Mouse (Mus musculus): Measurements from ENCODE around the gene Mipep. TPM values are rescaled to one million over a fixed set of nuclear protein-coding genes. Genes with fewer than 3 reads are reported as not detected.

Gene Mipep
- polyA plus RNA-seq, 1 experiment from 2014 or later = 21.3 TPM

DNA sequence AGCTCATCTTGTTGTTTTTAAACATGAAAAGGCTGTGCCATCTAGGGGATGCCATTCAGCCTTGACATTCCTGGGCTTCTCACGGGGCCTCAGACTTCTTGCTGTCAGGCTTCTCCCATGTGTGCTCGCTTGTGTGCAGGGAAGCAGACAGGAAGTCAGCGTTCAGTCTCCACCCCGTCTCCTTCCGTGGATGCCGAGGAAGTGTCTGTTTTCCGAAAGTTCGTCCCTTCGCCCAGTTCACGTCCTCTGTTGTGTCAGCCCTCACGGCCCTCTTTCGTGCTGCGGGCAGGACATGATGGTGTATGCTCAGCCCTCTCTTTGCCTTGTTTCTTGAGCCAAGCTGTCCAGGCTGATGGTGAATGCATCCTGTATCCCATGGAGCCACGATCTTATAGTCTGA lies 65.7 kb downstream of the Mipep start:
- Histone ChIP-seq H3K27ac (replicated peaks; ENCODE audit: low read depth, low read length) (no peak overlapping the region), H3K27me3 (ENCODE audit: control insufficient read depth, insufficient read depth, low read length) (no peaks in the 10 kb centered on the region), H3K36me3 (ENCODE audit: control insufficient read depth, insufficient read depth, low read length) (peaks cover 28% of the 10 kb centered on the region), H3K9ac (replicated peaks; ENCODE audit: low read length) (no peak overlapping the region), H3K4me2 (ENCODE audit: low read length) (no peak overlapping the region), H3K4me3 (replicated peaks; ENCODE audit: low read depth, low read length) (no peak overlapping the region), H3K9me3 (ENCODE audit: control insufficient read depth, low read length) (no peaks in the 10 kb centered on the region), H3K4me1 (ENCODE audit: control insufficient read depth, insufficient read depth, low read length) (peaks cover 7% of the 10 kb centered on the region; the same call in 1 of the 2 replicates)
- DNase-seq = no peak
- ATAC-seq (ENCODE audit: low FRiP score, low TSS enrichment) = no peak
- 91% methylated on average over 14 of the region's 14 CpGs for WGBS

DNA sequence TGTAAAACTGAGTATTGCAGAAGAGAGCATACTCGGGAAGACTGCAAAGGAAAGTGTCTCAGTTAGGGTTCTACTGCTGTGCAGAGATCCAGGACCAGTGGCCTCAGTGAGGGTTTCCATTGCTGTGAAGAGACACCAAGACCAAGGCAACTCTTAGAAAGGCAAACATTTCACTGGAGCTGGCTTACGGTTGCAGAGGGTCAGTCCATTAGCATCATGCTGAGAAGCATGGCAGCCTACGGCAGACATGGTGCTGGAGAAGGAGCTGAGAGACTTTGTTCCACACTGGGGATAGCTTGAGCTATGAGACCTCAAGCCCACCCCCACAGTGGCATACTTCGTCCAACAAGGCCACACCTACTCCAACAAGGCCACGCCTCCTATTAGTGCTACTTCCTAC lies 67.3 kb downstream of the Mipep start:
- no peak overlapping the region for H3K4me2 ChIP-seq (ENCODE audit: low read length)
- no peaks in the 10 kb centered on the region for H3K4me1 ChIP-seq (ENCODE audit: control insufficient read depth, insufficient read depth, low read length)
- H3K36me3 ChIP-seq (ENCODE audit: control insufficient read depth, insufficient read depth, low read length) = peaks cover 25% of the 10 kb centered on the region
- 89% methylated on average over 5 of the region's 5 CpGs for WGBS
- no peaks in the 10 kb centered on the region for H3K9me3 ChIP-seq (ENCODE audit: control insufficient read depth, low read length)
- no peaks in the 10 kb centered on the region for H3K27me3 ChIP-seq (ENCODE audit: control insufficient read depth, insufficient read depth, low read length)
- DNase-seq (no peak), ATAC-seq (ENCODE audit: low FRiP score, low TSS enrichment) (no peak)
- H3K4me3 ChIP-seq (replicated peaks; ENCODE audit: low read depth, low read length) = no peak overlapping the region
- H3K9ac ChIP-seq (replicated peaks; ENCODE audit: low read length) = no peak overlapping the region
- no peak overlapping the region for H3K27ac ChIP-seq (replicated peaks; ENCODE audit: low read depth, low read length)

DNA sequence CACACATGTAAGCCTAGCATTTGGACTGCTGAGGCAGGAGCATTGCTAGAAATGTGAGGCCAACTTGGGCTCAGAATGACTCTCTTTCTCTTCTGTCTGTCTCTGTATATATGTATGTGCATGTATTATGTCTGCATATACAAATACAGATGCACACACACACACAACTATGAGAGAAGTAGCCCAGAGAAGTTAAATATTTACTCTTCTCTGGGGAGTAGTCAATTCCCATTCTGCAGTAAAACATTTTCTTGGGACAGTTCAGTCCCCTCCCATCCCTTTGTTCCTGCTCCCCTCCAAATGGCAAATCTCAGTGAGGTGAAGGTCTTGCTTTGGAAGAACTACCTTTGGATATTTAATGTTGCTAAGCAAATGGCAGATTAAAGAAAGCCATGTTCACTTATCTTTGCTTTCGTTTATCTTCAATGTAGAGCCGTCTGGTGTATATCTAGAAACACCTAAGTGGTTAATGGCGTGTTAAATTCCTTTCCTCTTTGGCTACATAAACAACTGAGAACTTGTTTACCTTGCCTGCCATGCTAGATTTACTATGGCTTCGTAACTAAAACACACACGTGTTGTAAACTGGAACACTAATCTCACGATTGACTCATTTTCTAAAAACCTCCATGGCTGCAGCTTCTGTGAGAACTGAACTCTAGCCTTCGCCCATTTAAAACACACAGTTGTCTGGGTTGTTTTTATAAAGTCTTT lies 72.0 kb downstream of the Mipep start:
- no peaks in the 10 kb centered on the region for H3K9me3 ChIP-seq (ENCODE audit: control insufficient read depth, low read length)
- 91% methylated on average over 7 of the region's 7 CpGs for WGBS
- ATAC-seq (ENCODE audit: low FRiP score, low TSS enrichment) = no peak

DNA sequence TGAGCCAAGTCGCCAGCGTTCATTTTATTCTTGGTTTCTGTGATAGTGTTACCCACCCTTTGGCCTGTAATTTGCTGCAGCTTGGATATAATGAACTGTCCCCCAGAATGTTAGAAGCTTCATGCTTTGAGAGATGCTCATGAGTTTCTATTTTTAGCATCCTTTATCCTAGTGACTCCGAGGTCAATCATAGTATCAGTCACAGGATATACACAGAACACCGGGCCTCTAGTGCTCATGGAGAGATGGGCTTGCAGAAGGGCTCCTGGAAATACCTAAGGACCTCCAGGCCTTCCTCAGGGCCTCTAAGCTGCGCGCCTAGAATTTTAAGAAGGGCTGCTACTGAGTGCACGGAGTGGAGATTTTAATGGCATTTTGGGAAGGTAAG lies 72.5 kb downstream of the Mipep start:
- H3K9me3 ChIP-seq (ENCODE audit: control insufficient read depth, low read length) = no peaks in the 10 kb centered on the region
- H3K4me3 ChIP-seq (replicated peaks; ENCODE audit: low read depth, low read length) = no peak overlapping the region
- no peaks in the 10 kb centered on the region for H3K27me3 ChIP-seq (ENCODE audit: control insufficient read depth, insufficient read depth, low read length)
- DNase-seq (no peak), ATAC-seq (ENCODE audit: low FRiP score, low TSS enrichment) (no peak)
- no peak overlapping the region for H3K4me2 ChIP-seq (ENCODE audit: low read length)
- no peak overlapping the region for H3K27ac ChIP-seq (replicated peaks; ENCODE audit: low read depth, low read length)
- 91% methylated on average over 7 of the region's 7 CpGs for WGBS
- no peaks in the 10 kb centered on the region for H3K4me1 ChIP-seq (ENCODE audit: control insufficient read depth, insufficient read depth, low read length)
- 0 out of 2 replicates have a peak, but pooled peaks cover 2% of the 10 kb centered on the region for H3K36me3 ChIP-seq (ENCODE audit: control insufficient read depth, insufficient read depth, low read length)
- no peak overlapping the region for H3K9ac ChIP-seq (replicated peaks; ENCODE audit: low read length)

More for the DNA sequence above, 72.0 kb downstream of the Mipep start:
- Histone ChIP-seq H3K27me3 (ENCODE audit: control insufficient read depth, insufficient read depth, low read length) (no peaks in the 10 kb centered on the region), H3K36me3 (ENCODE audit: control insufficient read depth, insufficient read depth, low read length) (peaks cover 7% of the 10 kb centered on the region; the same call in 1 of the 2 replicates), H3K4me2 (ENCODE audit: low read length) (no peak overlapping the region), H3K9ac (replicated peaks; ENCODE audit: low read length) (no peak overlapping the region), H3K4me1 (ENCODE audit: control insufficient read depth, insufficient read depth, low read length) (no peaks in the 10 kb centered on the region), H3K27ac (replicated peaks; ENCODE audit: low read depth, low read length) (no peak overlapping the region), H3K4me3 (replicated peaks; ENCODE audit: low read depth, low read length) (no peak overlapping the region)
- DNase-seq = no peak

DNA sequence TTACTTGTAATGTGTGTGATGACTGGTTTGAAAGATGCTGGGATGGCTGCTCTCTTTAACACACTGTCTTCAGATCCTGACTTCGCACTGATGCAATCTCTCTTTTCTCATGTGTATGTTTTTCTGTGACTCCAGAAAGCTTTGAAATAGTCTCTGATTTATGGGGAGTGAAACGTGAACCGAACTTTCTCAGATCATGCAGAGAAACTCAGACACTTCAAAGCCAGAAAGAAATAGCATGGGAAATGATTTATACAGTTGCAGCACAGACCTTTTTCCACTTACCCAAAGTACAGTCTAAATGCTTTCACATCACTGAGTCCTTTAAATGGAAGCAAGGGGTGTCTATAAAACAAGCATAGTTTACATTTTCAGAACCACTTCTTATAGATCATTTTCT lies 79.0 kb downstream of the Mipep start:
- H3K4me1 ChIP-seq (ENCODE audit: control insufficient read depth, insufficient read depth, low read length) = no peaks in the 10 kb centered on the region
- no peak overlapping the region for H3K9ac ChIP-seq (replicated peaks; ENCODE audit: low read length)
- DNase-seq = no peak
- H3K27ac ChIP-seq (replicated peaks; ENCODE audit: low read depth, low read length) = no peak overlapping the region
- H3K4me2 ChIP-seq (ENCODE audit: low read length) = no peak overlapping the region
- WGBS = 82% methylated on average over 3 of the region's 3 CpGs
- H3K9me3 ChIP-seq (ENCODE audit: control insufficient read depth, low read length) = no peaks in the 10 kb centered on the region
- no peaks in the 10 kb centered on the region for H3K36me3 ChIP-seq (ENCODE audit: control insufficient read depth, insufficient read depth, low read length)
- H3K4me3 ChIP-seq (replicated peaks; ENCODE audit: low read depth, low read length) = no peak overlapping the region
- no peak for ATAC-seq (ENCODE audit: low FRiP score, low TSS enrichment)
- H3K27me3 ChIP-seq (ENCODE audit: control insufficient read depth, insufficient read depth, low read length) = no peaks in the 10 kb centered on the region

DNA sequence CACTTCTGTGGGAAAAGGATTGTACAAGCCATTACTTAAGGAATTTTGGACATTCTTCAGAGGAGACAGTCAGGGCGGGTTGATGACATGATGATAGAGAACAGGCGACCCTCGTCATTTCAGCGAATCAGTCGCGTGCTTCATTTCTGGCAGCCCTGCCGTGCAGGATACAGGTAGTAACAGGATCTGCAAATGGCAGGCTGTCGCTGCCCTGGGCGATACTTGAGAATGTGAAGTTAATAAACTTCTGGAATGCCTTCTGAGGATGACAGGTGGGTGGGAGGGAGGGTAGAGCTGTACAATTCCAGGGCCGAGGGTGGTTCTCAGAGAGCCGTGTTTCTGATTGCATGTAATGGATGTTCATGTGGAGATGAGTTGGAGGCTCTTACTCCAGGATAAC lies 82.0 kb downstream of the Mipep start:
- no peak overlapping the region for H3K9ac ChIP-seq (replicated peaks; ENCODE audit: low read length)
- no peaks in the 10 kb centered on the region for H3K9me3 ChIP-seq (ENCODE audit: control insufficient read depth, low read length)
- no peak overlapping the region for H3K4me2 ChIP-seq (ENCODE audit: low read length)
- WGBS = 86% methylated on average over 11 of the region's 11 CpGs
- DNase-seq (no peak), ATAC-seq (ENCODE audit: low FRiP score, low TSS enrichment) (no peak)
- no peaks in the 10 kb centered on the region for H3K27me3 ChIP-seq (ENCODE audit: control insufficient read depth, insufficient read depth, low read length)
- H3K27ac ChIP-seq (replicated peaks; ENCODE audit: low read depth, low read length) = no peak overlapping the region
- no peaks in the 10 kb centered on the region for H3K36me3 ChIP-seq (ENCODE audit: control insufficient read depth, insufficient read depth, low read length)
- no peaks in the 10 kb centered on the region for H3K4me1 ChIP-seq (ENCODE audit: control insufficient read depth, insufficient read depth, low read length)
- H3K4me3 ChIP-seq (replicated peaks; ENCODE audit: low read depth, low read length) = no peak overlapping the region

DNA sequence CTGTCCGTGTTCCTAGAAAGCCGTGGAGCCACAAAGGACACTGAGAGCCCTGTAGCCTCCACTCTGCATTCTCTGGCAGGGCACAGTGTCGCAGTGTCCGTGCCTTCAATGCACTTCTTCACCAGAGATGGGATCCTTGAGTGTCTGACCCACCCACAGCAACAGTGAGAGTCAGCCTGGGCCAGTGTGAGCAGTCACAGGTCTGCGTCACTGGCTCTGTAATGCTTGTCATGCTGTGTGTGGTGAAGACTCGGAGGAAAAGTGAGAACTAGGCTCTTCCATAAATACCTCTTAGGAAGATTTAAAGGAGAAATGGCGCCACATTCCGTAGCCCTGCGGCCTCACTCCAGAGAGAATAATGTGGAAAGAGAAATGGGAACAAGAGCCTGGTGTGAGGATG lies 84.0 kb downstream of the Mipep start:
- H3K27me3 ChIP-seq (ENCODE audit: control insufficient read depth, insufficient read depth, low read length) = no peaks in the 10 kb centered on the region
- DNase-seq (no peak), ATAC-seq (ENCODE audit: low FRiP score, low TSS enrichment) (no peak)
- no peak overlapping the region for H3K27ac ChIP-seq (replicated peaks; ENCODE audit: low read depth, low read length)
- H3K9me3 ChIP-seq (ENCODE audit: control insufficient read depth, low read length) = no peaks in the 10 kb centered on the region
- no peaks in the 10 kb centered on the region for H3K4me1 ChIP-seq (ENCODE audit: control insufficient read depth, insufficient read depth, low read length)
- no peak overlapping the region for H3K4me2 ChIP-seq (ENCODE audit: low read length)
- H3K9ac ChIP-seq (replicated peaks; ENCODE audit: low read length) = no peak overlapping the region
- 59% methylated on average over 9 of the region's 9 CpGs for WGBS
- H3K4me3 ChIP-seq (replicated peaks; ENCODE audit: low read depth, low read length) = no peak overlapping the region
- peaks cover 8% of the 10 kb centered on the region; the same call in 1 of the 2 replicates for H3K36me3 ChIP-seq (ENCODE audit: control insufficient read depth, insufficient read depth, low read length)

DNA sequence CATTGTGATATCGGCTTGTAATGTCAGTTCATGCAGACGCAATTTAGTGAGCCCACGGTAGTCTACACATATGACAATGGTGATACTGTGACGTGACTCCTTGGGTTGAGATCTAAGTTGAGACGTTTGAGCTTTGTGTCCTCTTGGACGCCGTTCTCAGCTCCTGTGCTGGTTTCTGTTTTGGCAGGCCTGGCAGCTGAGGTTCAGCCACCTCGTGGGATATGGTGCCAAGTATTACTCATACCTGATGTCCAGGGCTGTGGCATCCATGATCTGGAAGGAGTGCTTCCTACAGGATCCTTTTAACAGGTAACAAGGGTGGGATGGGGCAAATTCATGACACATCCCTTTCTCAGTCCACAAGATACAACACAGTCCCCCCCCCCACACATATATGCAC lies 87.5 kb downstream of the Mipep start:
- Histone ChIP-seq H3K4me3 (replicated peaks; ENCODE audit: low read depth, low read length) (no peak overlapping the region), H3K9ac (replicated peaks; ENCODE audit: low read length) (no peak overlapping the region), H3K27ac (replicated peaks; ENCODE audit: low read depth, low read length) (no peak overlapping the region), H3K27me3 (ENCODE audit: control insufficient read depth, insufficient read depth, low read length) (no peaks in the 10 kb centered on the region), H3K9me3 (ENCODE audit: control insufficient read depth, low read length) (no peaks in the 10 kb centered on the region), H3K36me3 (ENCODE audit: control insufficient read depth, insufficient read depth, low read length) (peaks cover 15% of the 10 kb centered on the region; the same call in 1 of the 2 replicates), H3K4me2 (ENCODE audit: low read length) (no peak overlapping the region), H3K4me1 (ENCODE audit: control insufficient read depth, insufficient read depth, low read length) (no peaks in the 10 kb centered on the region)
- WGBS = 92% methylated on average over 8 of the region's 8 CpGs
- ATAC-seq (ENCODE audit: low FRiP score, low TSS enrichment) = no peak
- no peak for DNase-seq

DNA sequence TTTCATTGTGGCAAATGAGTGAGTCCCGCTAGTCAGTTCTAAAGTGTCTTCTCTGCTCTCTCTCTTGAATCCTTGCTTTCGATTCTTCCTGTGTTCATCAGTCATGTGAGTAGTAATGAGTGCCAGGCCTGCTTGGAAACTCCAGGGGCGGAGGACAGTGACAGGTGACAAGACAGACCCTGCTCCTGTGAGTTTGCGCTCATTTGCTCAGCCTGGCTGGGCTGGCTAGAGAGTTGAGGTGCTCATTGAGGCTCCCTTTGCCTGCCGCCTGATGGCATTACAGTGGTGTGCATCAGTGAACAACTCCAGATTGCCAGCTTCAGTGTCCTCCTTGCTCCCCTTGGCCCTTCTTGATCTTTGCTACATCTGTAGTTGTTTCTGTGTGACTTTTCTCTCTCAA lies 97.7 kb downstream of the Mipep start:
- 0 out of 2 replicates have a peak, but pooled peaks cover 6% of the 10 kb centered on the region for H3K36me3 ChIP-seq (ENCODE audit: control insufficient read depth, insufficient read depth, low read length)
- no peaks in the 10 kb centered on the region for H3K9me3 ChIP-seq (ENCODE audit: control insufficient read depth, low read length)
- DNase-seq = no peak
- H3K4me2 ChIP-seq (ENCODE audit: low read length) = no peak overlapping the region
- no peak overlapping the region for H3K4me3 ChIP-seq (replicated peaks; ENCODE audit: low read depth, low read length)
- no peak overlapping the region for H3K27ac ChIP-seq (replicated peaks; ENCODE audit: low read depth, low read length)
- H3K4me1 ChIP-seq (ENCODE audit: control insufficient read depth, insufficient read depth, low read length) = no peaks in the 10 kb centered on the region
- WGBS = 92% methylated on average over 5 of the region's 5 CpGs
- H3K27me3 ChIP-seq (ENCODE audit: control insufficient read depth, insufficient read depth, low read length) = no peaks in the 10 kb centered on the region
- ATAC-seq (ENCODE audit: low FRiP score, low TSS enrichment) = no peak
- no peak overlapping the region for H3K9ac ChIP-seq (replicated peaks; ENCODE audit: low read length)

Measured in midbrain, embryonic 14.5 days (tissue).